7 mouse cellular contexts compared by ENCODE assay signal in the genomic region with DNA sequence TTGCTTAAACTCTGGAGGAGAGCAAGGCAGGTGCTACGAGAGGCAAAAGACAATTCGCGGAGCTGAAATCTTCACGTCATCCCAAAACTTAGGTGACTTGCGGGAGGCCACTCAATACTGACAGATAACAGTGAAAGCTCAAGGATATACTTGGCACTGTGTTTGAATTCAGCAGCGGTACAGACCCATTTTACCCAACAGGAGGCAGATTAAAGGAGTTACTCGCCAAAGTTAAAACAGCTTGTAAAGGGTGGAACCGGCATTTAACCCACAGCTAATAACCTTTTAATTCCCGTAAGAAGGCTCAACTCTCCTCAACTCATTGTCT. TPM values are rescaled to one million over a fixed set of nuclear protein-coding genes. Genes with fewer than 3 reads are reported as not detected.
DNase-seq lines count a peak whose midpoint lies in the region; ATAC-seq and TF ChIP-seq lines count a peak whose summit lies in the region.

No protein-coding gene starts in this region.

- TF ChIP-seq POLR2A in spleen, adult 2 months (IDR thresholded peaks at IDR 0.05; ENCODE audit: low read depth, low read length) = no peak; the same call in 1 of the 2 replicates

- peak overlapping the region; percentile 55 for H3K9ac ChIP-seq in forebrain, embryonic 12.5 days
- H3K9ac ChIP-seq in liver, embryonic 12.5 days = peak overlapping the region; percentile 73

- H3K4me1 ChIP-seq in spleen, adult 2 months (ENCODE audit: control insufficient read depth, insufficient read depth, insufficient read length) = peaks cover 25% of the 10 kb centered on the region
- H3K4me1 ChIP-seq in forebrain, embryonic 12.5 days = peaks cover 34% of the 10 kb centered on the region
- H3K4me1 ChIP-seq in liver, embryonic 12.5 days = peaks cover 43% of the 10 kb centered on the region

- WGBS in spleen, adult 2 months = 7% methylated on average over 9 of the region's 9 CpGs
- WGBS in forebrain, embryonic 12.5 days = 6% methylated on average over 9 of the region's 9 CpGs
- WGBS in liver, embryonic 12.5 days (ENCODE audit: insufficient replicate concordance) = 6% methylated on average over 9 of the region's 9 CpGs

- peak overlapping the region; percentile 65 for H3K4me2 ChIP-seq in forebrain, embryonic 12.5 days
- H3K4me2 ChIP-seq in liver, embryonic 12.5 days = peak overlapping the region; percentile 88

- no peak for DNase-seq in spleen, adult 2 months (ENCODE audit: low read depth in 1 of 2, low spot score in 2 of 2)
- DNase-seq in spleen, adult 12 weeks (ENCODE audit: low spot score) = no peak
- DNase-seq in spleen, adult 18-20 months = no peak
- no peak for DNase-seq in ovary, postnatal 10 days (ENCODE audit: low spot score)
- no peak for DNase-seq in cerebellum, adult 9-10 months

- peak overlapping the region; percentile 68 for H3K4me3 ChIP-seq in spleen, adult 2 months (ENCODE audit: extremely low read depth, insufficient read depth, insufficient read length)
- peak overlapping the region; percentile 45 for H3K4me3 ChIP-seq in forebrain, embryonic 12.5 days (replicated peaks)
- peak overlapping the region; percentile 65 for H3K4me3 ChIP-seq in liver, embryonic 12.5 days

- H3K27me3 ChIP-seq in spleen, adult 2 months (ENCODE audit: control insufficient read depth, insufficient read depth, low read length) = peaks cover 11% of the 10 kb centered on the region
- H3K27me3 ChIP-seq in forebrain, embryonic 12.5 days = no peaks in the 10 kb centered on the region
- H3K27me3 ChIP-seq in liver, embryonic 12.5 days (replicated peaks) = peaks cover 30% of the 10 kb centered on the region

- no peak for ATAC-seq in forebrain, embryonic 12.5 days (ENCODE audit: low FRiP score)
- ATAC-seq in liver, embryonic 12.5 days = no peak; the same call in 1 of the 2 replicates

- no peaks in the 10 kb centered on the region for H3K9me3 ChIP-seq in forebrain, embryonic 12.5 days
- H3K9me3 ChIP-seq in liver, embryonic 12.5 days (replicated peaks) = no peaks in the 10 kb centered on the region

- peak overlapping the region; percentile 90 for H3K27ac ChIP-seq in spleen, adult 2 months (ENCODE audit: insufficient read depth, low read length)
- H3K27ac ChIP-seq in forebrain, embryonic 12.5 days = peak overlapping the region; percentile 80
- peak overlapping the region; percentile 75 for H3K27ac ChIP-seq in liver, embryonic 12.5 days

- TF ChIP-seq CTCF in spleen, adult 2 months (IDR thresholded peaks at IDR 0.05; ENCODE audit: extremely low read depth, insufficient read depth, insufficient read length, insufficient replicate concordance) = no peak

- no peaks in the 10 kb centered on the region for H3K36me3 ChIP-seq in spleen, adult 2 months (ENCODE audit: control insufficient read depth, insufficient read depth, low read length)
- H3K36me3 ChIP-seq in forebrain, embryonic 12.5 days (replicated peaks) = peaks cover 16% of the 10 kb centered on the region
- no peaks in the 10 kb centered on the region for H3K36me3 ChIP-seq in liver, embryonic 12.5 days

RNA-seq across cellular contexts. Expression of gene Ift172, which starts 0.4 kb away (rescaled TPM):
- polyA plus RNA-seq in spleen, adult 2 months (2012; rRNA removed) = 17.0 and 18.4 TPM in 2 replicates
- polyA plus RNA-seq in forebrain, embryonic 12.5 days (2016; fragmentation: Nextera tagmentation; extraction: Ambion mirVana) = 46.1 and 47.8 TPM in 2 replicates
- 8.7 and 10.3 TPM in 2 replicates for polyA plus RNA-seq in liver, embryonic 12.5 days (2016; fragmentation: Nextera tagmentation; extraction: Ambion mirVana)

RNA-seq across cellular contexts. Expression of gene Fndc4, which starts 4.6 kb away (rescaled TPM):
- 3.6 and 4.9 TPM in 2 replicates for polyA plus RNA-seq in spleen, adult 2 months (2012; rRNA removed)
- 62.2 and 66.3 TPM in 2 replicates for polyA plus RNA-seq in forebrain, embryonic 12.5 days (2016; fragmentation: Nextera tagmentation; extraction: Ambion mirVana)
- polyA plus RNA-seq in liver, embryonic 12.5 days (2016; fragmentation: Nextera tagmentation; extraction: Ambion mirVana) = 13.9 and 15.7 TPM in 2 replicates

RNA-seq across cellular contexts. Expression of gene Gckr, which starts 5.9 kb away (rescaled TPM):
- 0.08 TPM in 1 of 2 replicates, not detected in the other for polyA plus RNA-seq in spleen, adult 2 months (2012; rRNA removed)
- polyA plus RNA-seq in forebrain, embryonic 12.5 days (2016; fragmentation: Nextera tagmentation; extraction: Ambion mirVana) = 0.24 TPM in 1 of 2 replicates, not detected in the other
- polyA plus RNA-seq in liver, embryonic 12.5 days (2016; fragmentation: Nextera tagmentation; extraction: Ambion mirVana) = 10.3 and 11.2 TPM in 2 replicates

RNA-seq across cellular contexts. Expression of gene Krtcap3, which starts 39.8 kb away (rescaled TPM):
- 25.0 and 37.0 TPM in 2 replicates for polyA plus RNA-seq in spleen, adult 2 months (2012; rRNA removed)
- polyA plus RNA-seq in forebrain, embryonic 12.5 days (2016; fragmentation: Nextera tagmentation; extraction: Ambion mirVana) = 4.7 and 6.7 TPM in 2 replicates
- 4.6 and 6.1 TPM in 2 replicates for polyA plus RNA-seq in liver, embryonic 12.5 days (2016; fragmentation: Nextera tagmentation; extraction: Ambion mirVana)

RNA-seq across cellular contexts. Expression of gene Gm9970, which starts 50.3 kb away (rescaled TPM):
- 0.27 and 0.29 TPM in 2 replicates for polyA plus RNA-seq in spleen, adult 2 months (2012; rRNA removed)
- polyA plus RNA-seq in forebrain, embryonic 12.5 days (2016; fragmentation: Nextera tagmentation; extraction: Ambion mirVana) = 0.54 and 0.89 TPM in 2 replicates
- polyA plus RNA-seq in liver, embryonic 12.5 days (2016; fragmentation: Nextera tagmentation; extraction: Ambion mirVana) = not detected in 2 replicates
